In genomic region chr5:144247906-144248585, GRCm38 (mm10) we compare ENCODE assay signal across 9 mouse cellular contexts. TPM values are rescaled to one million over a fixed set of nuclear protein-coding genes. Genes with fewer than 3 reads are reported as not detected.
DNase-seq lines count a peak whose midpoint lies in the region; ATAC-seq and TF ChIP-seq lines count a peak whose summit lies in the region.
"Had no signal": no experiment of that assay in that cellular context is flagged by ENCODE, and none has a peak within 500 bp of the region (broad histone marks: within the 10 kb centered on the region; RNA-seq: fewer than 3 reads in every experiment).

No protein-coding gene starts in this region.

- H3K4me2 ChIP-seq in forebrain, postnatal 0 days (ENCODE audit: low read depth), result no peak overlapping the region
- H3K4me2 ChIP-seq in hindbrain, embryonic 11.5 days (replicated peaks; ENCODE audit: low read depth, low read length), result no peak overlapping the region

- H3K27me3 ChIP-seq in small intestine, adult 2 months (ENCODE audit: control insufficient read depth, insufficient read depth, low read length), result no peaks in the 10 kb centered on the region
- no peaks in the 10 kb centered on the region for H3K27me3 ChIP-seq in forebrain, postnatal 0 days (ENCODE audit: insufficient read depth, low read length)
- H3K27me3 ChIP-seq in hindbrain, embryonic 11.5 days (ENCODE audit: control insufficient read depth, insufficient read depth, low read length), result no peaks in the 10 kb centered on the region

- no peaks in the 10 kb centered on the region for H3K9me3 ChIP-seq in forebrain, postnatal 0 days (ENCODE audit: low read length)
- H3K9me3 ChIP-seq in hindbrain, embryonic 11.5 days (ENCODE audit: control insufficient read depth, low read length), result no peaks in the 10 kb centered on the region; the same call in 1 of the 2 replicates

- 13% methylated on average over 10 of the region's 10 CpGs for WGBS in small intestine, adult 2 months
- 82% methylated on average over 10 of the region's 10 CpGs for WGBS in forebrain, postnatal 0 days
- 82% methylated on average over 10 of the region's 10 CpGs for WGBS in hindbrain, embryonic 11.5 days

- no peak for TF ChIP-seq POLR2A in small intestine, adult 2 months (IDR thresholded peaks at IDR 0.05; ENCODE audit: low read depth, low read length)

- H3K9ac ChIP-seq in forebrain, postnatal 0 days, result no peak overlapping the region
- H3K9ac ChIP-seq in hindbrain, embryonic 11.5 days (ENCODE audit: low read depth, low read length), result no peak overlapping the region

- H3K36me3 ChIP-seq in small intestine, adult 2 months (ENCODE audit: control insufficient read depth, insufficient read depth, low read length), result no peaks in the 10 kb centered on the region
- no peaks in the 10 kb centered on the region for H3K36me3 ChIP-seq in forebrain, postnatal 0 days (ENCODE audit: insufficient read depth)
- H3K36me3 ChIP-seq in hindbrain, embryonic 11.5 days (ENCODE audit: control insufficient read depth, insufficient read depth, low read length), result no peaks in the 10 kb centered on the region

- H3K4me1 ChIP-seq in small intestine, adult 2 months (ENCODE audit: control insufficient read depth, insufficient read depth, insufficient read length, low read length), result peaks cover 14% of the 10 kb centered on the region
- no peaks in the 10 kb centered on the region for H3K4me1 ChIP-seq in forebrain, postnatal 0 days (ENCODE audit: insufficient read depth)
- H3K4me1 ChIP-seq in hindbrain, embryonic 11.5 days (replicated peaks; ENCODE audit: control insufficient read depth, insufficient read depth, low read length), result no peaks in the 10 kb centered on the region

- ATAC-seq in common myeloid progenitor, adult 5-6 weeks (replicated peaks; ENCODE audit: low read depth, poor library complexity, severe bottlenecking), result peak; percentile 61
- no peak for ATAC-seq in forebrain, postnatal 0 days
- no peak for ATAC-seq in hindbrain, embryonic 11.5 days (ENCODE audit: low FRiP score)

- TF ChIP-seq CTCF in small intestine, adult 2 months (IDR thresholded peaks at IDR 0.05; ENCODE audit: extremely low read depth, insufficient read length, insufficient replicate concordance, low read depth, low read length), result no peak
- no peak for TF ChIP-seq CTCF in forebrain, postnatal 0 days (IDR thresholded peaks at IDR 0.05; ENCODE audit: low read depth)

- DNase-seq in layer of hippocampus, adult 9-10 months (ENCODE audit: low spot score), result peak; percentile 38
- DNase-seq in layer of hippocampus, adult 18-20 months (ENCODE audit: low spot score in 2 of 2), result no peak
- peak; percentile 83 to 89 for DNase-seq in lung, adult 18-20 months
- no peak for DNase-seq in forebrain, postnatal 0 days
- no peak for DNase-seq in hindbrain, embryonic 11.5 days (ENCODE audit: low spot score)
- no peak for DNase-seq in right cerebral cortex, postnatal 10 days (ENCODE audit: low spot score in 2 of 2)
- DNase-seq: cerebellum, adult 11-12 months had no signal

- no peak overlapping the region for H3K4me3 ChIP-seq in small intestine, adult 2 months (ENCODE audit: low read depth, low read length)
- no peak overlapping the region for H3K4me3 ChIP-seq in forebrain, postnatal 0 days (ENCODE audit: low read depth, low read length)
- H3K4me3 ChIP-seq in hindbrain, embryonic 11.5 days (ENCODE audit: low read depth, low read length), result no peak overlapping the region

- H3K27ac ChIP-seq in small intestine, adult 2 months (ENCODE audit: insufficient read depth, low read depth, low read length), result peak overlapping the region; percentile 29
- no peak overlapping the region for H3K27ac ChIP-seq in forebrain, postnatal 0 days (ENCODE audit: low read depth, low read length)
- H3K27ac ChIP-seq in hindbrain, embryonic 11.5 days (ENCODE audit: low read depth, low read length), result no peak overlapping the region

RNA-seq across cellular contexts. Expression of gene Bri3, which starts 3.8 kb away (rescaled TPM):
- 10 to 100 TPM; 73.7 to 74.0 TPM for total RNA-seq in layer of hippocampus, adult 18-20 months (2021)
- total RNA-seq in common myeloid progenitor, adult 5-6 weeks (2017), result 13.3 and 16.5 TPM in 2 replicates
- polyA plus RNA-seq in small intestine, adult 2 months (2012; rRNA removed), result 60.1 and 154 TPM in 2 replicates
- total RNA-seq in forebrain, postnatal 0 days (2014; rRNA removed), result 17.6 and 26.5 TPM in 2 replicates
- 138 and 151 TPM in 2 replicates for polyA plus RNA-seq in forebrain, postnatal 0 days (2015; fragmentation: Nextera tagmentation; extraction: Ambion mirVana)
- 125 and 126 TPM in 2 replicates for polyA plus RNA-seq in hindbrain, embryonic 11.5 days (2014; fragmentation: Nextera tagmentation; extraction: Ambion mirVana)

RNA-seq across cellular contexts. Expression of gene Tecpr1, which starts 24.6 kb away (rescaled TPM):
- 100 to 1,000 TPM in 1 of 2 experiments, 10 to 100 TPM in 1; 97.3 to 113 TPM for total RNA-seq in layer of hippocampus, adult 18-20 months (2021)
- total RNA-seq in common myeloid progenitor, adult 5-6 weeks (2017), result 3.4 and 5.6 TPM in 2 replicates
- 16.0 and 29.7 TPM in 2 replicates for polyA plus RNA-seq in small intestine, adult 2 months (2012; rRNA removed)
- total RNA-seq in forebrain, postnatal 0 days (2014; rRNA removed), result 55.9 and 57.7 TPM in 2 replicates
- polyA plus RNA-seq in forebrain, postnatal 0 days (2015; fragmentation: Nextera tagmentation; extraction: Ambion mirVana), result 25.5 and 32.7 TPM in 2 replicates
- polyA plus RNA-seq in hindbrain, embryonic 11.5 days (2014; fragmentation: Nextera tagmentation; extraction: Ambion mirVana), result 13.3 and 16.6 TPM in 2 replicates

RNA-seq across cellular contexts. Expression of gene Bhlha15, which starts 58.0 kb away (rescaled TPM):
- under 1 TPM in 1 of 2 experiments, not detected in 1; 0.17 TPM for total RNA-seq in layer of hippocampus, adult 18-20 months (2021)
- total RNA-seq in common myeloid progenitor, adult 5-6 weeks (2017), result 0.34 and 0.37 TPM in 2 replicates
- polyA plus RNA-seq in small intestine, adult 2 months (2012; rRNA removed), result 10.9 and 21.3 TPM in 2 replicates
- 0.77 TPM in 1 of 2 replicates, not detected in the other for total RNA-seq in forebrain, postnatal 0 days (2014; rRNA removed)
- polyA plus RNA-seq in forebrain, postnatal 0 days (2015; fragmentation: Nextera tagmentation; extraction: Ambion mirVana), result 0.11 TPM in 1 of 2 replicates, not detected in the other
- polyA plus RNA-seq in hindbrain, embryonic 11.5 days (2014; fragmentation: Nextera tagmentation; extraction: Ambion mirVana), result 0.04 and 0.15 TPM in 2 replicates

Comparison
In these comparisons a context has a peak if more than half of its experiments do, and no peak if none do; other contexts are left out.
1. DNase-seq: peak in layer of hippocampus, adult 9-10 months (single experiment) and lung, adult 18-20 months (2 of 2); none in layer of hippocampus, adult 18-20 months (0 of 2), forebrain, postnatal 0 days (single experiment), hindbrain, embryonic 11.5 days (single experiment) and right cerebral cortex, postnatal 10 days (0 of 2).